Mouse (Mus musculus): ENCODE data around the gene Scnm1. TPM values are rescaled to one million over a fixed set of nuclear protein-coding genes. Genes with fewer than 3 reads are reported as not detected.

Scnm1 gene
- 48.6 and 52.7 TPM in 2 replicates for polyA plus RNA-seq (2016; fragmentation: Nextera tagmentation; extraction: Ambion mirVana)

DNA sequence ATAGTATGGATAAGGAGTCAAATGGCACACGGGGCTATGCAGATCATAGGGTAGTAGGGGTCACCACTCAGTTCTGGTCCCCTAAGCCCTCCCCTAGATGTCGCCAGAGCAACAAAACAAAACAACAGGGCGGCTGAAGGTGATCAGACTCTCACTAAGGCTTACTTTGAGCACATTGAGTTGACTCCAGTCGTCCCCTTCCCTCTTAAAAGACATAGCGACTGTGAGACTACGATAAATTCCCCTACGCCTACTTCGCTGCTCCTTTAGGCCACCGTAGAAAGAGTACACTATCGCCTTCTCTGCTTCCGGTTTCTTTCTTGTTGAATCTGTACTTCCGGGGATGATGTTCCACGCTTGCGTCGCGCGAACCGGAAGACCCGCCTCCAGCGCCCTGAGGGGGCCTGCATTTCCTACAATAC is at the start of gene Scnm1, which contains the start of gene Lysmd1:
Gene Scnm1 (minus strand): TSS at position 332 of the 422 bp plus-strand sequence.
Gene Lysmd1 (plus strand): TSS at position 409 of the 422 bp plus-strand sequence.
- Histone ChIP-seq H3K9ac (peak within 1 kb of the TSS; percentile 87), H3K9me3 (replicated peaks) (no peaks in the 10 kb centered on the region), H3K4me3 (peak within 1 kb of the TSS; percentile 85), H3K4me2 (peak within 1 kb of the TSS; percentile 84), H3K27ac (ENCODE audit: poor library complexity, severe bottlenecking) (peak within 1 kb of the TSS; percentile 80), H3K4me1 (replicated peaks) (peaks cover 19% of the 10 kb centered on the region), H3K36me3 (peaks cover 30% of the 10 kb centered on the region), H3K27me3 (replicated peaks) (no peaks in the 10 kb centered on the region)
- peak; percentile 88 for ATAC-seq (ENCODE audit: insufficient number of reproducible peaks, low FRiP score)
- WGBS, result under 1% methylated on average over 20 of the region's 20 CpGs

GRCm38 (mm10) chr3:95181841-95182240 is 48.0 kb upstream of the Scnm1 start:
- Histone ChIP-seq H3K4me2 (no peak overlapping the region), H3K4me1 (replicated peaks) (no peaks in the 10 kb centered on the region), H3K9me3 (replicated peaks) (no peaks in the 10 kb centered on the region), H3K36me3 (peaks cover 44% of the 10 kb centered on the region), H3K27ac (ENCODE audit: poor library complexity, severe bottlenecking) (no peak overlapping the region), H3K9ac (no peak overlapping the region), H3K4me3 (no peak overlapping the region), H3K27me3 (replicated peaks) (0 out of 2 replicates have a peak, but pooled peaks cover 3% of the 10 kb centered on the region)
- 57% methylated on average over 1 of the region's 1 CpGs for WGBS
- no peak for ATAC-seq (ENCODE audit: insufficient number of reproducible peaks, low FRiP score)

DNA sequence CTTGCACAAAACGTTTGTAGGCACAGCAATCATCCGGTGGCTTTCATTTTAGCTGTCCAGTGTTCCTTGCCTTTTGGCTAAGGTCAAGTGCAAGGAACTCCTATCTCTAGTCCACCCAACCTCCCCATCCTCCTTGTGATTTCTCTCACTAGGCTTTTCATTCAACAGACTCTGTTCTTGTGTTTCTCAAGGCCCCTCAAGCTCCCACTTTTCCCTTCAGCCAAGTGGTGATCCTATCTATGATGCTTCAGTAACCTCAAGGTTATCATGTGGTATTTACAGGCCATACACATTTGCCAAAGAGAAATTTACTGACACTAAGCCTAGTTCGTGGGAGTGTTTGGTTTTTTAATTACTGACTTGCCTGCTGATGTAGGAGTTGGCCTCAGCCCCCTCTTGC is 46.1 kb upstream of the Scnm1 start:
- whole genome bisulfite sequencing, result 63% methylated on average over 3 of the region's 3 CpGs

DNA sequence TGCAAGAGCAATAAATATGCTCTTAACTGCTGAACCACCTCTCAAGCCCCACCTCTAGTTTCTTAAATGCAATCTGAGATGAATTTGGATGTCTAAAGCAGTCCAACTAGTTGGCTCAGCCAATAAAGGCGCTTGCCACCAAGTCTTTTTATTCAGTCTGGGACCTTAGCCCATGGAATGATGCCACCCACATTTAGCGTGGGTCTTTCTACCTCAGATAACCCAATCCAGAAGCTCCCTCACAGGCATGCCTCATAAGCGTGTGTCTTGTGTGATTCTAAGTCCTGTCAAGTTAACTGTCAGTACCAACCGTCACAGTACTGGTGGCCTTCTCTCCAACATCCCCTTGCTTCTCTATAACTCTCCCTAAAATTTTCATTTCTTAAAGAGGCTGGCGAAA is 45.1 kb upstream of the Scnm1 start:
- Histone ChIP-seq H3K27me3 (replicated peaks) (peaks cover 4% of the 10 kb centered on the region; the same call in 1 of the 2 replicates), H3K27ac (ENCODE audit: poor library complexity, severe bottlenecking) (no peak overlapping the region), H3K9me3 (replicated peaks) (no peaks in the 10 kb centered on the region), H3K4me3 (no peak overlapping the region), H3K4me1 (replicated peaks) (peaks cover 2% of the 10 kb centered on the region), H3K4me2 (no peak overlapping the region), H3K36me3 (peaks cover 19% of the 10 kb centered on the region), H3K9ac (no peak overlapping the region)
- 85% methylated on average over 5 of the region's 5 CpGs for WGBS
- ATAC-seq (ENCODE audit: insufficient number of reproducible peaks, low FRiP score), result no peak

More for the DNA sequence above, 46.1 kb upstream of the Scnm1 start:
- Histone ChIP-seq H3K9me3 (replicated peaks) (no peaks in the 10 kb centered on the region), H3K27me3 (replicated peaks) (0 out of 2 replicates have a peak, but pooled peaks cover 3% of the 10 kb centered on the region), H3K9ac (no peak overlapping the region), H3K4me2 (no peak overlapping the region), H3K4me3 (no peak overlapping the region), H3K36me3 (peaks cover 28% of the 10 kb centered on the region), H3K4me1 (replicated peaks) (no peaks in the 10 kb centered on the region), H3K27ac (ENCODE audit: poor library complexity, severe bottlenecking) (no peak overlapping the region)
- ATAC-seq (ENCODE audit: insufficient number of reproducible peaks, low FRiP score), result no peak

GRCm38 (mm10) chr3:95177583-95177982 is 43.8 kb upstream of the Scnm1 start:
- no peak for ATAC-seq (ENCODE audit: insufficient number of reproducible peaks, low FRiP score)
- WGBS, result 69% methylated on average over 6 of the region's 6 CpGs
- Histone ChIP-seq H3K27me3 (replicated peaks) (peaks cover 17% of the 10 kb centered on the region), H3K4me1 (replicated peaks) (peaks cover 16% of the 10 kb centered on the region), H3K27ac (ENCODE audit: poor library complexity, severe bottlenecking) (no peak overlapping the region), H3K9me3 (replicated peaks) (0 out of 2 replicates have a peak, but pooled peaks cover 3% of the 10 kb centered on the region), H3K4me3 (no peak overlapping the region), H3K9ac (no peak overlapping the region), H3K36me3 (peaks cover 8% of the 10 kb centered on the region; the same call in 1 of the 2 replicates), H3K4me2 (no peak overlapping the region)

- no peak overlapping the region for H3K4me3 ChIP-seq
- 64% methylated on average over 3 of the region's 3 CpGs for WGBS
- H3K27me3 ChIP-seq (replicated peaks), result peaks cover 28% of the 10 kb centered on the region
These were observed 42.7 kb upstream of the Scnm1 start for GRCm38 (mm10) chr3:95176500-95176899.

DNA sequence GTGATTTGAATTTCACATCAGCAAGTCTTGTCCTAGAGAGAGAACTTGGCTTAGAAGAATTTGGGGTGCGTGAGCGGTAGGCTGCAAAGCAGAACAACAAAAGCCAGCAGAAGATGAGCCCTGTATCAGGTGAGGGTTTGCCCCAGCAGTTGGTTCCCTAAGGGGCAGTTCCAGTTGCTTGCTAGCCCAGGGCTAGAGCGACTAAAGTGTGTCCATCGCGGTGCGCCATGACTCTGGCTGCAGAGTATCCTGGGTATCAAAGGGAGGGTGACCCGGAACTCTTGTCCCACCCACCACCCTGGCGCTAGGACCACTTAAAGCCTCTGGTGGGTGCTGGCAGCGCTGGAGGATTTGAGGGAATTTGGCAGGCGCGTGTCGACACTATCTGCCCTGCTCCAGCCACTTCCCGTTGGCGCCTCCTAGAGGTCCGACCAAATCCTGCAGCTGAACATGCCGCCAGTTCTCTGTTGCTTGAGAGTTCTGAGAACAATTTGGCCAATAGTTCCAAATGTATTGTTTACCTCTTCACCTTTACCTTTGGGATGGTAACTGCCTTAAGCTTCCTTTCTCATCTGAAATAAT is 40.3 kb upstream of the Scnm1 start:
- Histone ChIP-seq H3K27ac (ENCODE audit: poor library complexity, severe bottlenecking) (no peak overlapping the region), H3K9ac (peak overlapping the region; percentile 70; the same call in 1 of the 2 replicates), H3K4me3 (peak overlapping the region; percentile 45), H3K4me1 (replicated peaks) (peaks cover 21% of the 10 kb centered on the region), H3K9me3 (replicated peaks) (0 out of 2 replicates have a peak, but pooled peaks cover 6% of the 10 kb centered on the region), H3K36me3 (peaks cover 32% of the 10 kb centered on the region), H3K4me2 (peak overlapping the region; percentile 77), H3K27me3 (replicated peaks) (peaks cover 50% of the 10 kb centered on the region)
- 2% methylated on average over 16 of the region's 16 CpGs for WGBS
- no peak for ATAC-seq (ENCODE audit: insufficient number of reproducible peaks, low FRiP score)

More at GRCm38 (mm10) chr3:95176500-95176899, 42.7 kb upstream of the Scnm1 start:
- Histone ChIP-seq H3K9ac (no peak overlapping the region), H3K27ac (ENCODE audit: poor library complexity, severe bottlenecking) (no peak overlapping the region), H3K9me3 (replicated peaks) (0 out of 2 replicates have a peak, but pooled peaks cover 6% of the 10 kb centered on the region), H3K4me1 (replicated peaks) (peaks cover 21% of the 10 kb centered on the region), H3K4me2 (no peak overlapping the region), H3K36me3 (peaks cover 13% of the 10 kb centered on the region; the same call in 1 of the 2 replicates)
- no peak for ATAC-seq (ENCODE audit: insufficient number of reproducible peaks, low FRiP score)

DNA sequence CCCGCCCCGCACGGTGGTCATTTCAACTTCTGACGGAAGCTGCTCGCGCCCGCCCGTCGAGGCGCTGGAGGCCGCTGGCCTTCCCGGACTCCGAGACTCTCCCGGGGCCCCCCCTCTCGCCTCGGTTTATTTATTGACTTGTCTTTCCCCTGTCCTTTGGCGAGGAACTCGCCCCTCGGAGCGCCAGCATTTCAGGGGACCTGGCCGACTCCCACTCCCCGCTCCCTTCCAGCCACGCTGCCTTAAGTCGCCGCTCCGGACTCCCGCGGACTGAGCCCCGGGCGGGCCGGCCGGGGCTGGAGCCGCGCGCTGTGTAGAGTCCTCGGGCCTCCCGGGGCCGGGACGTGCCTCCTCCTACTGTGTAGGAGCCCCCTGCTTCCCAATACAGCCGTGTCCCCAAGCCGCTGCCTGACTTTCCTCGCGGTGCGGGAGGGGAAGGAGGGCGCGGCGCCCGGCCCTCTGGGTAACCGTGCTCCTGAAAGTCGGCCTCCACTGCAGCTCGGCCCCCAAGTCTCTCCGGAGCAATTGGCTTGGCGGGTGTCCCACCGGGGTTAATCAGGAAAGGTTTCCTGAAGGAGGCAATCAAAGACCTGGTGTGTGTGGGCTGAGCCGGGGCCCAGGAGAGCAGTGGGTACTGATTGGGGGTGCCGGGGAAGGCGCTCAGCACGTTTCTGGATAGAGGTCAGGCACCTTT is 39.6 kb upstream of the Scnm1 start:
- H3K9ac ChIP-seq, result peak overlapping the region; percentile 70
- 2% methylated on average over 57 of the region's 58 CpGs for WGBS
- no peak overlapping the region for H3K27ac ChIP-seq (ENCODE audit: poor library complexity, severe bottlenecking)
- H3K4me2 ChIP-seq, result peak overlapping the region; percentile 77
- H3K4me1 ChIP-seq (replicated peaks), result peaks cover 21% of the 10 kb centered on the region
- peaks cover 38% of the 10 kb centered on the region for H3K36me3 ChIP-seq
- peak; percentile 24; the same call in 1 of the 2 replicates for ATAC-seq (ENCODE audit: insufficient number of reproducible peaks, low FRiP score)
- H3K4me3 ChIP-seq, result peak overlapping the region; percentile 45
- H3K9me3 ChIP-seq (replicated peaks), result 0 out of 2 replicates have a peak, but pooled peaks cover 6% of the 10 kb centered on the region
- peaks cover 52% of the 10 kb centered on the region for H3K27me3 ChIP-seq (replicated peaks)

DNA sequence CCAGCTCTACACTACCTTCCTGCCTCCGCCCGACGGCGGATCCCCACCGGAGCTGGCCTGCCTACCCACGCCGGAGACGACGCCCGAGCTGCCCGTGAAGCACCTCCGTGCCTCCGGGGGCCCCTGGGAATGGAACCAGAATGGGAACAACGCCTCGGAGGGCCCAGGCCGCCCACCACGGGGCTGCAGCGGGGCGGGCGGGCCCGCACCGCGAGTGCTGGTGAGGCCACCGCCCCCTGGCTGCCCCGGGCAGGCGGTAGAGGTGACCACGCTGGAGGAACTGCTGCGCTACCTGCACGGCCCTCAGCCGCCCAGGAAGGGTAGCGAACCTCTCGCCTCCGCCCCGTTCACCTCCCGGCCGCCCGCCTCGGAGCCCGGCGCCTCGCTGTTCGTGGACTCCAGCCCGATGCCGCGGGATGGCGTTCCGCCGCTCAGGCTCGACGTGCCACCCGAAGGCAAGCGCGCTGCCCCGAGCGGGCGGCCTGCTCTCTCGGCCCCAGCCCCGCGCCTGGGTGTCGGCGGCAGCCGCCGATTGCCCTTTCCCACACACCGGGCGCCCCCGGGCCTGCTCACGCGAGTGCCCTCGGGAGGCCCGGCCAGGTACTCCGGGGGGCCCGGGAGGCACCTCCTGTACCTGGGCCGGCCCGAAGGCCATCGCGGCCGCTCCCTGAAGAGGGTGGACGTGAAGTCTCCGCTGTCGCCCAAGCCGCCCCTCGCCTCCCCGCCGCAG is 38.9 kb upstream of the Scnm1 start:
- ATAC-seq (ENCODE audit: insufficient number of reproducible peaks, low FRiP score), result no peak
- peaks cover 41% of the 10 kb centered on the region for H3K36me3 ChIP-seq
- H3K9ac ChIP-seq, result peak overlapping the region; percentile 70; the same call in 1 of the 2 replicates
- H3K27me3 ChIP-seq (replicated peaks), result peaks cover 56% of the 10 kb centered on the region
- 16% methylated on average over 76 of the region's 84 CpGs for WGBS
- H3K4me1 ChIP-seq (replicated peaks), result peaks cover 21% of the 10 kb centered on the region
- no peak overlapping the region for H3K27ac ChIP-seq (ENCODE audit: poor library complexity, severe bottlenecking)
- H3K4me2 ChIP-seq, result peak overlapping the region; percentile 77
- 0 out of 2 replicates have a peak, but pooled peaks cover 6% of the 10 kb centered on the region for H3K9me3 ChIP-seq (replicated peaks)
- H3K4me3 ChIP-seq, result peak overlapping the region; percentile 45

- H3K27ac ChIP-seq (ENCODE audit: poor library complexity, severe bottlenecking), result no peak overlapping the region
- no peak overlapping the region for H3K4me3 ChIP-seq
- no peak overlapping the region for H3K9ac ChIP-seq
- WGBS, result 59% methylated on average over 6 of the region's 6 CpGs
- no peak for ATAC-seq (ENCODE audit: insufficient number of reproducible peaks, low FRiP score)
- H3K4me2 ChIP-seq, result no peak overlapping the region
- H3K27me3 ChIP-seq (replicated peaks), result peaks cover 56% of the 10 kb centered on the region
- peaks cover 21% of the 10 kb centered on the region for H3K4me1 ChIP-seq (replicated peaks)
- peaks cover 48% of the 10 kb centered on the region for H3K36me3 ChIP-seq
- 0 out of 2 replicates have a peak, but pooled peaks cover 6% of the 10 kb centered on the region for H3K9me3 ChIP-seq (replicated peaks)
These were observed 37.3 kb upstream of the Scnm1 start for GRCm38 (mm10) chr3:95171105-95171504.

Measured in heart, embryonic 12.5 days (tissue).